In the genomic region with DNA sequence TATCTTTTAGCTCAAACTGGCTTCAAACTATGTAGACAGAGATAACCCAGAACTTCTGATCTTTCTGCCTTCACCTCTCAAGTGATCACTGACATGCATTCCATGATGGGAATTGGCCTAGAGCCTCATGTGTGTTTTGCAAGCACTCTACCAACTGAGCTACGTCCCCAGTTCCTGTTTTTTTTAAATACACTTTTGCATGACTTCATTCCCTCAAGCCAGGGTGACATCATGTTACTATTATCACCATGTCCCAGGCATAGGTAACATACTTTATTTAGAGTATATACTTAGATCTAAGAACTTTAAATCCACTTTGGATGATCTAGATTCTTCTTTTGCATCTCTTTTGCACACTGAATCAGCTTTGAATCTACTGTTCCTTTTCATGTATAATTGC, we compare ENCODE assay signal across 27 mouse cellular contexts. TPM values are rescaled to one million over a fixed set of nuclear protein-coding genes. Genes with fewer than 3 reads are reported as not detected.
A peak's percentile ranks its signal among the peaks of the same experiment; 100 is the strongest.
DNase-seq lines count a peak whose midpoint lies in the region; ATAC-seq and TF ChIP-seq lines count a peak whose summit lies in the region.
"Had no signal": no experiment of that assay in that cellular context is flagged by ENCODE, and none has a peak within 500 bp of the region (broad histone marks: within the 10 kb centered on the region; RNA-seq: fewer than 3 reads in every experiment).

No protein-coding gene starts in this region.

- H3K27ac ChIP-seq in CH12.LX (ENCODE audit: insufficient read depth, low read depth) = no peak overlapping the region
- H3K27ac ChIP-seq: embryonic facial prominence, embryonic 13.5 days; embryonic facial prominence, embryonic 15.5 days; forebrain, embryonic 10.5 days; forebrain, embryonic 12.5 days had no signal

- no peak overlapping the region for H3K4me3 ChIP-seq in CH12.LX (replicated peaks in 1 of 3; ENCODE audit: low read depth in 2 of 3, low read length in 2 of 3, poor library complexity in 1 of 3)
- H3K4me3 ChIP-seq: embryonic facial prominence, embryonic 13.5 days; embryonic facial prominence, embryonic 15.5 days; erythroblast, embryonic 14.5 days; forebrain, embryonic 10.5 days; forebrain, embryonic 12.5 days had no signal

- DNase-seq in CH12.LX (ENCODE audit: extremely low read depth) = peak; percentile 15
- peak; percentile 8 for DNase-seq in MEL-GATA-1-ER (ENCODE audit: extremely low read depth, low read depth)
- DNase-seq in cerebellum, adult 18-20 months = no peak
- DNase-seq in adrenal gland, adult (ENCODE audit: inconsistent age in 2 of 2, low spot score in 1 of 2) = no peak
- DNase-seq in kidney, postnatal 36 days = no peak
- DNase-seq: adrenal gland, adult 8-10 months; adrenal gland, postnatal 14 days; adrenal gland, postnatal 36 days; B cell, adult 2 months; cerebellum, adult 11 months; cerebellum, adult 2 months; cerebellum, adult 9-10 months; cerebellum, postnatal 10 days; cerebellum, postnatal 36 days; embryo, embryonic 11 days had no signal

- H3K4me2 ChIP-seq in CH12.LX (ENCODE audit: insufficient read depth, low read depth, poor library complexity, severe bottlenecking) = no peak overlapping the region
- H3K4me2 ChIP-seq: embryonic facial prominence, embryonic 13.5 days; embryonic facial prominence, embryonic 15.5 days; forebrain, embryonic 12.5 days had no signal

- H3K79me2 ChIP-seq in CH12.LX (replicated peaks; ENCODE audit: control insufficient read depth, extremely low read depth, insufficient read depth, poor library complexity, severe bottlenecking) = no peaks in the 10 kb centered on the region

- TF ChIP-seq RAD21 in CH12.LX (IDR thresholded peaks at IDR 0.05; ENCODE audit: low read depth, low read length) = no peak

- no peak for TF ChIP-seq EP300 in CH12.LX (IDR thresholded peaks at IDR 0.05; ENCODE audit: low read length)

- no peak for TF ChIP-seq POLR2A in CH12.LX (IDR thresholded peaks at IDR 0.05; ENCODE audit: low read depth, low read length)

- H3K9ac ChIP-seq in CH12.LX (ENCODE audit: insufficient read depth, low read depth) = no peak overlapping the region
- H3K9ac ChIP-seq: embryonic facial prominence, embryonic 13.5 days; embryonic facial prominence, embryonic 15.5 days; forebrain, embryonic 12.5 days had no signal

- peaks cover 2 to 11% of the 10 kb centered on the region in 2 experiments; a peak in 3 of 4 replicates for H3K4me1 ChIP-seq in CH12.LX (ENCODE audit: control insufficient read depth in 1 of 2, insufficient read depth in 2 of 2)
- H3K4me1 ChIP-seq: forebrain, embryonic 12.5 days had no signal

- in situ Hi-C loops in CH12.LX (cut with MboI; ENCODE audit: low pct_ligation_motif_present, low pct_unique_long_range_greater_than_20kb, low sequenced_read_pairs) = no loop called here

- ATAC-seq in megakaryocyte progenitor cell, adult 5-6 weeks (replicated peaks; ENCODE audit: poor library complexity) = peak; percentile 34; the same call in 1 of the 2 replicates
- ATAC-seq: CD4-positive, CD25-positive, alpha-beta regulatory T cell, adult 4 months; forebrain, embryonic 14.5 days; forebrain, embryonic 16.5 days had no signal

- H3K9me3 ChIP-seq in CH12.LX (replicated peaks; ENCODE audit: low read length) = no peaks in the 10 kb centered on the region
- H3K9me3 ChIP-seq: embryonic facial prominence, embryonic 13.5 days; embryonic facial prominence, embryonic 15.5 days; forebrain, embryonic 10.5 days; forebrain, embryonic 12.5 days had no signal

- no peaks in the 10 kb centered on the region for H3K27me3 ChIP-seq in CH12.LX (replicated peaks)
- H3K27me3 ChIP-seq: embryonic facial prominence, embryonic 15.5 days; forebrain, embryonic 12.5 days had no signal

- H3K36me3 ChIP-seq in CH12.LX (replicated peaks in 1 of 2; ENCODE audit: control insufficient read depth in 1 of 2, insufficient read depth in 1 of 2, low read length in 1 of 2) = no peaks in the 10 kb centered on the region
- H3K36me3 ChIP-seq: embryonic facial prominence, embryonic 13.5 days; embryonic facial prominence, embryonic 15.5 days; forebrain, embryonic 10.5 days; forebrain, embryonic 12.5 days had no signal

- no peak for TF ChIP-seq CTCF in CH12.LX (conservative IDR thresholded peaks at IDR 0.05 in 1 of 2, IDR thresholded peaks at IDR 0.05 in 1 of 2; ENCODE audit: low read depth in 2 of 2, low read length in 2 of 2)

- dilution Hi-C loops in CH12.LX (cut with MboI; ENCODE audit: extremely low pct_ligation_motif_present, extremely low pct_unique_long_range_greater_than_20kb, low sequenced_read_pairs) = no loop called here

TF ChIP-seq in CH12.LX, 34 proteins besides CTCF, POLR2A, EP300 and RAD21:
- TF ChIP-seq MAX (IDR thresholded peaks at IDR 0.05; ENCODE audit: low read length) (no peak), USF2 (conservative IDR thresholded peaks at IDR 0.05; ENCODE audit: low read depth, low read length) (no peak), POLR2AphosphoS2 (IDR thresholded peaks at IDR 0.05; ENCODE audit: low read depth, low read length) (no peak), HCFC1 (IDR thresholded peaks at IDR 0.05; ENCODE audit: low read depth, low read length) (no peak), USF1 (IDR thresholded peaks at IDR 0.05; ENCODE audit: low read depth, low read length) (no peak), E2F4 (IDR thresholded peaks at IDR 0.05; ENCODE audit: insufficient replicate concordance, low read depth, low read length) (no peak), MEF2A (IDR thresholded peaks at IDR 0.05; ENCODE audit: borderline replicate concordance, low read depth, low read length) (0 out of 2 replicates have a peak, but pooled peaks have one; percentile 51), CHD1 (IDR thresholded peaks at IDR 0.05; ENCODE audit: low read depth, low read length) (no peak), ETS1 (conservative IDR thresholded peaks at IDR 0.05; ENCODE audit: low read depth, low read length) (no peak), JUND (conservative IDR thresholded peaks at IDR 0.05; ENCODE audit: low read depth, low read length) (0 out of 2 replicates have a peak, but pooled peaks have one; percentile 36), ZNF384 (IDR thresholded peaks at IDR 0.05; ENCODE audit: low read depth, low read length) (peak; percentile 58; the same call in 1 of the 2 replicates), GABPA (IDR thresholded peaks at IDR 0.05; ENCODE audit: insufficient replicate concordance, low read depth, low read length) (no peak), MAFK (IDR thresholded peaks at IDR 0.05; ENCODE audit: insufficient replicate concordance, low read length) (no peak), NELFE (IDR thresholded peaks at IDR 0.05; ENCODE audit: low read depth, low read length) (no peak), ELF1 (IDR thresholded peaks at IDR 0.05; ENCODE audit: low read depth, low read length) (no peak), NRF1 (IDR thresholded peaks at IDR 0.05; ENCODE audit: low read depth, low read length) (no peak), JUN (IDR thresholded peaks at IDR 0.05; ENCODE audit: insufficient read depth, low read depth, low read length) (peak; percentile 32; the same call in 1 of the 2 replicates), IRF4 (IDR thresholded peaks at IDR 0.05; ENCODE audit: low read depth, low read length) (no peak), PAX5 (IDR thresholded peaks at IDR 0.05; ENCODE audit: low read length) (no peak), CHD2 (IDR thresholded peaks at IDR 0.05; ENCODE audit: low read length) (no peak), ZC3H11A (IDR thresholded peaks at IDR 0.05; ENCODE audit: low read depth, low read length) (no peak), MAZ (IDR thresholded peaks at IDR 0.05; ENCODE audit: low read depth, low read length) (no peak), UBTF (IDR thresholded peaks at IDR 0.05; ENCODE audit: low read depth, low read length) (no peak), ZKSCAN1 (IDR thresholded peaks at IDR 0.05; ENCODE audit: borderline replicate concordance, low read depth, low read length) (no peak)

RNA-seq across cellular contexts. Expression of a gene that starts 13.7 kb away (rescaled TPM):
- not detected in 2 replicates for total RNA-seq in CH12.LX (2012; rRNA removed)
- total RNA-seq in CH12.LX (2014; rRNA removed) = not detected in 2 replicates
- polyA plus RNA-seq in CH12.LX (2012; ENCODE audit: insufficient read length, low read depth) = not detected in 2 replicates
- total RNA-seq in megakaryocyte progenitor cell, adult 5-6 weeks (2015) = not detected in 2 replicates
- total RNA-seq in megakaryocyte progenitor cell, adult 5-6 weeks (2017) = not detected in 2 replicates
- total RNA-seq: common myeloid progenitor, adult 5-6 weeks; ES-E14 had no signal
- polyA plus RNA-seq: CD4-positive, CD25-positive, alpha-beta regulatory T cell, adult 4 months; cerebellum, adult 2 months; embryonic facial prominence, embryonic 11.5 days; embryonic facial prominence, embryonic 13.5 days; erythroblast, embryonic 14.5 days; forebrain, embryonic 10.5 days; forebrain, embryonic 12.5 days; forebrain, embryonic 16.5 days had no signal

RNA-seq across cellular contexts. Expression of a gene that starts 46.6 kb away (rescaled TPM):
- total RNA-seq in CH12.LX (2012; rRNA removed) = 4.5 TPM in 2 replicates
- total RNA-seq in CH12.LX (2014; rRNA removed) = 4.6 and 5.2 TPM in 2 replicates
- 16.4 and 18.8 TPM in 2 replicates for polyA plus RNA-seq in CH12.LX (2012; ENCODE audit: insufficient read length, low read depth)
- total RNA-seq in megakaryocyte progenitor cell, adult 5-6 weeks (2015) = 48.2 and 52.8 TPM in 2 replicates
- 6.4 and 7.5 TPM in 2 replicates for total RNA-seq in megakaryocyte progenitor cell, adult 5-6 weeks (2017)

Comparison
In these comparisons a context has a peak if more than half of its experiments do, and no peak if none do; other contexts are left out.
1. DNase-seq: peak in CH12.LX (single experiment) and MEL-GATA-1-ER (single experiment); none in cerebellum, adult 18-20 months (0 of 2), adrenal gland, adult (0 of 2) and kidney, postnatal 36 days (0 of 2).